Mouse (Mus musculus): ENCODE data around the gene Plpp1.
A peak's percentile ranks its signal among the peaks of the same experiment; 100 is the strongest.

The Plpp1 gene

GRCm38 (mm10) chr13:112800597-112801380 lies at the start of gene Plpp1:
Plpp1 (plus strand) TSS chr13:112800792.
- peak; percentile 91 to 94 for DNase-seq (ENCODE audit: low spot score in 2 of 2)

GRCm38 (mm10) chr13:112751454-112752308 lies 48.9 kb upstream of the Plpp1 start:
- no peak for DNase-seq (ENCODE audit: low spot score in 2 of 2)

- no peak for DNase-seq (ENCODE audit: low spot score in 2 of 2)
These were observed 48.1 kb upstream of the Plpp1 start for GRCm38 (mm10) chr13:112752309-112752975.

- no peak for DNase-seq (ENCODE audit: low spot score in 2 of 2)
These were observed 47.1 kb upstream of the Plpp1 start for GRCm38 (mm10) chr13:112753522-112753921.

GRCm38 (mm10) chr13:112754871-112755270 lies 45.7 kb upstream of the Plpp1 start:
- DNase-seq (ENCODE audit: low spot score in 2 of 2): no peak

- peak in 1 of 2 experiments; percentile 9 for DNase-seq (ENCODE audit: low spot score in 2 of 2)
These were observed 45.0 kb upstream of the Plpp1 start for GRCm38 (mm10) chr13:112755507-112756010.

GRCm38 (mm10) chr13:112757395-112757794 lies 43.2 kb upstream of the Plpp1 start:
- DNase-seq (ENCODE audit: low spot score in 2 of 2): no peak

GRCm38 (mm10) chr13:112758546-112759090 lies 42.0 kb upstream of the Plpp1 start:
- no peak for DNase-seq (ENCODE audit: low spot score in 2 of 2)

DNA sequence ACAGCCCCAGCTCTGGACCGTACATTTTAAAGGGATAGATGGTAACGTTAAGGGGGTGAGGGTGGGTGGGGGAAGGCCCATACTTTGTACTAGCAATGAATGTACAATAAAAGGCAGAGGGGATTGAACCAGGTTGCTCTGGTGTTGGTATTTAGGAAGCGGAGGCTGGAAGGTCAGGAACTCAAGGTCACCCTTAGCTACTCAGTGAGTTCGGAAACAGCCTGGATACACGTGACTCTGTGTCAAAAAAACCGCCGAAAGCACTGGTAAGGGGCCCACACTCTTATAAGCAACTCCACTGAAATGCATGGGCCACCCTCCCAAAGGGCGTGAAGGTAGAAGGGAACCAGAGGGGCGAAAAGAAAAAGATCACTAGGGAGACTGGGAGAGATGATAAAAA lies 41.2 kb upstream of the Plpp1 start:
- DNase-seq (ENCODE audit: low spot score in 2 of 2): no peak

- no peak for DNase-seq (ENCODE audit: low spot score in 2 of 2)
These were observed 40.6 kb upstream of the Plpp1 start for GRCm38 (mm10) chr13:112759777-112760537.

- no peak for DNase-seq (ENCODE audit: low spot score in 2 of 2)
These were observed 40.1 kb upstream of the Plpp1 start for GRCm38 (mm10) chr13:112760538-112760881.

DNA sequence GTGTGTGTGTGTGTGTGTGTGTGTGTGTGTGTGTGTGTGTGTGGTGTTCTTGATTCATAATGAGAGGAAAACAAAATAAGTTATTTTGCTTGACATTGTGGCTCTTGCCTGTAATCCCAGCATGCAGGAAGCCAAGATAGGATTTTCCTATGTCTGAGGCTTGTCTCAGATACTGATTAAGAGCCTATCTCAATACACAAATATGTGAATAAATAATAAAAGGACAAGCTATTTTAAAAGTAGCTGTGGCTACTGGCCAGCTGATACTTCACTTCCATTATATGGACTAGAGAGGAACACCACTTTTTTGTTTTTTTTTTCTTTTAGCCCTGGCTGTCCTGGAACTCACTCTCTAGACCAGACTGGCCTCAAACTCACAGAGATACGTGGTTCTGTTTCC lies 38.8 kb upstream of the Plpp1 start:
- DNase-seq (ENCODE audit: low spot score in 2 of 2): no peak

DNA sequence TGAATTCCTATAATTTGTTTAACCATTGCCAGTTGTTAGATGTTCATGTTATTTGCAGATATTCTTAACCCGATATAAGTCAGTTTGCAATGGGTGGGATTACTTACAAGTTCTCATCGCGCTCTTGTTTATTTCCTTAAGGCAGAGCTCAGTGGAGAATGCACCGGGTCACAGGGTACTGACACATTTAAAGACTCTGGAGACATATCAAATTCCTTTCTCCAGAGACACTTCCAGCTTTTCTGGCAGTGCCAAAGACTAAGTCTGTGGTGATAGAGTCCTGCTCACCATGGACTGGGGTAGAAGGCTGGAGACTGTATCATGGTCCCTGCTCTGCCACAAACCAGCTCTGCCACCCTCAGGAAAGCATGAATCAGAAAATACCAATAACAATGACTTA lies 38.0 kb upstream of the Plpp1 start:
- no peak for DNase-seq (ENCODE audit: low spot score in 2 of 2)

- DNase-seq (ENCODE audit: low spot score in 2 of 2): no peak
These were observed 37.0 kb upstream of the Plpp1 start for GRCm38 (mm10) chr13:112763531-112764091.

- DNase-seq (ENCODE audit: low spot score in 2 of 2): no peak
These were observed 36.0 kb upstream of the Plpp1 start for GRCm38 (mm10) chr13:112764556-112764955.

DNA sequence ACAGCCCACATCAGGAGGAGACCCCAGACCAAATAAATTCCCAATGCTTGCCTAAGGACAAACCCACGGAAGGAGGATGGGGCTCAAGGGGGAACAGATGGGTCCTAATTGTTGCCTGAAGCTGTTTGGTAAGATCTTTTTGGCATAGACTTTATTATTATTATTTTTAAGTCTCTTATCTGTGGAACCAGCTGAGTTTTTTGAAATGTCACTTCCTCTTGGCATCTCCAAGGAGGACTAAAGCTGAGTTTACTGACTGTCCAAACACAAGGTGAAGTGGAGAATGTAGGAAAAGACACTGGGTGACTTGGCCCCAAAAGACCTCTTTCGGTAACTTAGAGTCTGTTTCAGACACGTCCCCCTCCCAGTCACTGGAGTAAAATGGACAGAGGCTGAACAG lies 34.9 kb upstream of the Plpp1 start:
- no peak for DNase-seq (ENCODE audit: low spot score in 2 of 2)

DNA sequence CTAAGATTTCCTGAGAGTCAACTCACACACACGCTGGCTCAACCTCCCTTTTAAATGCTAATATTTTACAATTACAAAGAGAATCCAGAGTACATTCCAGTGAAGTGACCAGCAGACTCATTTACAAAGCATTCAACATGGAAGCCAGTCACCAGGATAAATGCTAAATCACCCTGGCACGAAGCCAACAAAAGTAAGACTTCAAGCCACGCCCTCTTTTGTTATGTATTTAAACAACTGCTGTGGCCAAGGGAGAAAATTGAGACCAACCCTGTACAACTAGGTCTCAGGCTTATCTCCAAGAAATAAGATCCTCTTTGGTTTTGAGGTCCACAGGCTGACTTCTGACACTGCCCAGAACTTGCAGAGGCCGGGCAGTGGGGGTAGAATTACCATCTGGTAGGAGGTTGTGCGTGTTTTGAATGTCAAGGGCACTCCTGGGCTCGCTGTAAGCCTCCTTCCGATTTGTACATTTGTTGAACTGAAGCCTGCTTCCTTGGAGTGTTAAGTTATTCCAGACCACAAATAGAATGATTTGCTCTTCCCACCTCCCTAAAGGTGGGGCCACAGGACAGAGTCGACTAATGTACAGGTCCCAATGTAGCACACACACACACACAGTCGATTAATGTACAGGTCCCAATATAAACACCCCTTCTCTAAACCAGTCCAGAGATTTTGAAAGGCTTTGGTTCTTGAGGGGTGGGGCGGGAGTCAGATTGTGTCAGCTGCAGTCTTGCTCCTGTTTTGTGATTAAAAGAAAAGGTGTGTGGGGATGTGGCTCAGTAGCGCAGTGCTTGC lies 29.9 kb upstream of the Plpp1 start:
- no peak for DNase-seq (ENCODE audit: low spot score in 2 of 2)

GRCm38 (mm10) chr13:112771447-112772208 lies 29.0 kb upstream of the Plpp1 start:
- no peak for DNase-seq (ENCODE audit: low spot score in 2 of 2)

DNA sequence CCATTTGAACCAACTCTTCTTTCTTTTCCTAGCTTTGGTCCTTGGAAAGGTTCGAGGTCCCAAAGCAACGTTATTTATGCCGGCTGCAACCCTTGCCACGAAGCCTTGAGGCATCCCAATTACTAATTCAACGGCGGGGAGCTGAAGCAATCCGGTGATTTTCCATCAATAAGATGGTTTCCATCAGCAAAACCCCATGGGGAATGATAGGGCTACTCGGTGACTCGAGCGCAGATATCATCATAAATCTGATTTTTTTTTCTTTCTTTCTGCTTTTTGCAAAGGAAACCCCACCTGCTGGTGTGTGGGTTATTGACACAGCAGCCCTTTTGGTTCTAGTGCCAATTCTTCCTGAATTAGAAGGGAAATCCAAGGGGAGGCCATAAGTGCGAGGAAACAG lies 28.3 kb upstream of the Plpp1 start:
- no peak for DNase-seq (ENCODE audit: low spot score in 2 of 2)
